Mouse (Mus musculus): ENCODE measurements at regions not wholly inside any gene's neighbourhood (a gene's known extent, or its start where the extent isn't known, plus 50 kb on each side); places are given as distances from the start of the nearest gene placed in this dataset.

DNA sequence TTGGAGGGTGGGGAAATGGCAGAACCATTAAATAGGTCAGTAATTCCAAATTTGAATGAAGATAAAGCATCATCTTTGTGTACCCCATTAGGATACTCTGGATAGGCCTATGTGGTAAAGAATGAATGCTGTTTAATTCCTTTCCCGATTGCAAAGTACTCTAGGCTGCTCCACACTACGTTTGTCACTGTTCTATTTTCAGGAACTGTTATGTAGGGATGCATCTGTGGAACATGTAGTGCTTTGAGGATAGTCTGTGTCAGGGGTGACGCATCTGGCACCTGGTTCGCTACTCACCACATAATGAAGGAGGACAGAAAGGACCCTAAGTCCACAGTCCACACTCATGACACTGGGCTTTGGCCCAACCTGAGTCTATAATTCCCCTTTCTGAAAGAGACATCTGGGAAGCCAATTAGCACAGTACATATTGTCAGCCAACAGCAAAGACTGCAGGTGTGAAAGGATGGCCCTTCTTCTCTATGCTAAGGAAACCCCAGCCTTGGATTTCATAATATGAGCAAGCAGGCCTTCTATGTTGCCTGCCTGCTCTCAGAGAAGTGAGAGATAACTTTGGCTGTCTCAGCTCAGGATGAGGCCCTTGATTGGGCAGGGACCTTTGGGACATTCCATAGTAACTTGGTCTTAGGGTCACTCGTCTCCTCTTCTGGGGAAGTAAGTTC, 230.4 kb upstream of the Marcks start:
- no peak for DNase-seq

DNA sequence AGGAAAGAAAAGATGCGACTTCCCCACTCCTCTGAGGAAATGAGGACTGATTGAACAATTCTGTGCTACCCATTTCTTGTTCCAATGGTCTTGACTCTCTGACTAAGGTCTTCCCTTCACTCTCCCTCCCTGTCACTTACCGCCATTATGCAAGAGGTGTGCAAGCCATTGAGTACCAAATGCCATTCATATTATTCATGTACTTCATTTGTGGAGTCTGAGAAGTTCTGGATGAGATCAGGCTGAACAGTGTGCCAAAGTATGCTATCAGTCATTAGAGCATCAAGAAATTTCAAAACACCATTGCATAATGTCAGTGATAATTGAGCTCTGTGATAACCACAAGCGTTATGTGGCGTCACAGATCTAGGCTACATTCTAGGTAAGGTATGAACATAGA, 229.1 kb upstream of the Marcks start:
- DNase-seq: no peak

DNA sequence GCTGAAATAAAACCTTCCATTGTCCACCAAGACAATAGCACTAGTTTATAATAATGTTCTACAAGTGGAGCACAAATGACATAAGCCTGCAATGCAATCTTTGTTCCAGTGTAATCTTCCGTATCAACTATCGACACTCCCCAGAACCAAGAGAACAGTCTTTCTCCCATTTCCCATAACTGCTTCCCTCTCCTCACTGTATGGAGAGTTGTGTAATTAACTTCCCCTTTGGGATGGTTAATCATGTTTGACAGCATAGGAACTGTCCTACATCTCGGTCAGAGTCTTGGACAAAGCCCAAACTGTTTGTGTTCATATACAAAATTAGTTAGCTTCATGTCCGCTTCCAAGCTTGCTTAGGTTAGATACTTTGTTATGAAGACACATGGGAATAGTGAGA, 225.8 kb upstream of the Marcks start:
- no peak for DNase-seq

DNA sequence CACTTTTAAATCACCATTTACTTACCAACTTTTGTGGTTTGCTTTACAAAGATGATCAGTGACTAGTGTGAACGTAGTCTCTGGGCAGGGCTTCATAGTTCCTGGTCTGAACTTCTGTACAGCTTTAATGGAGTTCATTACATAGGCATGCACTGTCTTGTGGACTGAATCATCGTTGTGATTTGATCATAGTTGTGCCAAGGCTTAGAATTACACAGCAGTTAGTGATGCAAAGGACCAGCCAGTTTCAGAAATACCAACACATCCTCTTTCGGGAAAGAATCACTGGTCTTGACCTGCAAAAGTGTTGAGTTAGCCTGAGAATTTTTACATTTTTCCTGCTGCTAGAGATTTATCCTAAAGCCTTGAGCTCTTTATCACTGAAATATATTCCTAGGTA, 222.3 kb upstream of the Marcks start:
- DNase-seq: no peak

DNA sequence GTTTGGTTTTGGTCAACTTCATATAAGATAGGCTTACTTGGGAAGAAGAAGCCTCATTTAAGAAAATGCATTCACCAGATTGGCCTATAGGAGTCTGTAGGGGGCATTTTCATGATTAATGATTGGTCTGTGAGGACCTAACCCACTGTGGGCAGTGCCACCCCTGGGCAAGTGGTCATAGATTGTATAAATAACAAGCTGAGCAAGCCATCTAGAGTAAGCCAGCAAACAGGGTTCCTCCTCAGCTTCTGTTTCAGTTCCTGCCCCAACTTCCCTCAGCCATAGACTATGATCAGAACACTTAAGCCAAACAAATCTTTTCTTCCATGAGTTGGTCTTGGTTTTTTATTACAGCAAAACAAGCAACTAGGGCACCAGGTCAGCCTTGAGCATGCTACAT, 220.2 kb upstream of the Marcks start:
- DNase-seq: no peak

DNA sequence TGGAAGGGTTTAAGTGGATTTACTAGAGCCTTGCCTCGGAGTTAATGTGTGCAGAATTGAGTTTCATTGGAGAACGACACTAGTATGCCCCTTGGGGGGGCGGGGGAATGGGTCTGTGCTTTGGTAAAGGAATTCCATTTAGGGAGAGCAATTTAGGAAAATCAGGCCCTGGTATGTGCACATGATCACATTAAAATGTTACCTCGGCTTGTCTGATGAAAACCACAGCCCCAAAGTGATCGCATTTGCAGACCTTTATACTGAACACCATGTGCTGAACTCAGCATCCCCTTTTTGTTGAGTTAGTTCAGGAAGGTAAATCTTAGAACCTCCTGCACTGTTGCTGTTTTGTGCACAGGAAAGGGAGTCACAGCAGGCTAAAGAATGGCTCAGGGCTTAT, 219.6 kb upstream of the Marcks start:
- peak; percentile 13 to 39 for DNase-seq

DNA sequence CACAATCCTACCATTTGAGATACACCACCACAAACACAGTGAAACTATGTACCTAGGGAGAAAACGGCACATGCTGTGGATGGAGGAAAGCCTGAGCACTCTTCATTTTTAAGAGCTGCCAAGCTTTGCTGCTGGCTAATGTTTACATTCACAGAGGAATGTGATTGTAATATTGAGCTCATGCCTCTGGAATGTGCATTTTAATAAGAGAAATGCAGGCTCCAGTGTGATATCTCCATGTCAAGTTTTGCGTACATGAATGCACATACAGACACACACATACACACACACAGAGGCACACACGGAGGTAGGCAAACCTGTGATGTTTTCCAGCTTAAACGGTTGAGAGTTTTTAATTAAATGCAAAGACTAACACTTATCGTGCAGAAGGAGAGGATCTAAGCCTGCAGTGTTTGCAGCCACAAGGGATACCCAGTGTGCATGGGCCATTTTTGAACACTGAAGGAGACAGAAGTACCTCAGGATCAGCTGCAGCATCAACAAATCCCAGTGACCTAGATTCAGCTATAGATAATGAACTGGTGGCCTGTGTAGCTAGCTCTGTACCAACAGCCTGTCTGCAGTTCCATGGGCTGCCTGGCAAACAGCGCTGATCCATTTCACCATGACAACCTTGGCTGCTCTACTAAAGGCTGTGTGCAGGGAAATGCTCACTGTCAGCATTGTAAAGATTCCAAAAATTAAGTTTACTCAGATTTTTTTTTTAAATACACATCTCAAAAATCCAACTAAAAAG, 218.8 kb upstream of the Marcks start:
- DNase-seq: peak; percentile 72 to 74

DNA sequence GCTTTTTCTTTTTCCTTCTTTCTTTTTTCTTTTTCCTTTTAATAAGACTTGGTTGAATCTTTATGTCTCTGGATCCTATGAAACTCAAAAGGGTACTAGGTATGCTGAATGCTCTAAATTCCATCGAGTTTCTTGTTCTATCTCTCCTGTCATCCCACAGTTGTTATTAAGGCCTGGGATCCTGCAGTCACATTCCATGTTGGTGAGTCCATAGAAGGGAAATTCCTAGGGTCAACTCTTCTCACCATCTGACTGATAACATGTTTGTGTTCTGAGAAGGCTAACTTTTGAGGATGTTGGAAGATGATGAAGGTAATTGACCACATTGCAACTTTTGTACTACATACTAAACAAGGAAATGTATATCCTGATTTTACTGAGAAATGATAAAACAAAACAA, 210.5 kb upstream of the Marcks start:
- DNase-seq: no peak

DNA sequence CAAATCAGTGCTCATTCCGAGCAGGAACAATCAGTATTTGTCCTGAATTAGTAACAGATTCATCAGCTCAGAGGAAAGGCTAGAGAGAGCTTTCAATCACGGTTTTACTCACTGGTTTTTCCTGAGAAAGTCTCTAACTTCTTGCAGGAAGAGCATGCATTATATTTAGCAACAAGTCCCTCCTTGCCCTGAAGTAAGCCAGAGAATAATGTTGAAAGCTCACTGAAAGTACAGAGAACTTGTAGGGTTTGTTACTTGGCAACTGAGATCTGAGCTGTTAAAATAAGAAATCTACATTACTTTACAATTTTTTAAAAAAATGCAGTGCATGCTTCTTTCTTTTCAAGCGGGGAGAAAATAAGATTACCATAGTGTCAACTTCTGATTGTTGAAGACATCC, 209.7 kb upstream of the Marcks start:
- DNase-seq: no peak

DNA sequence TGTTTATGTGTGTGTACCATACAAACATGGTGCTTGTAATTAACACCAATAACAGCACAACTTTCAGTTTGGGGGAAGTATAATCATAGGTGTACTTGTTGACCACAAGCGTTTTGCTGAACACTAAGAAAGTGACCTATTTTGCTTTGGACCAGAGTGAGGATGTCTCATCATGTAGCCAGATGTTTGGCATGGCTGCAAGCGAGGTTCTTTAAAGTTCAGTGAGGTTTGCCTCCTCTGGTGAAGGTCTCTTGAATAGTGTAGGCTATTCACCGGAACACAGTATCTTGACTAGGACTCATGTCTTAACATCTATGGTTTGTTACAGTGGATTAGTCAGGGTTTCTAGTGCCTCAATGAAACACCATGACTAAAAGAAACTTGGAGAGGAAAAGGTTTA, 208.9 kb upstream of the Marcks start:
- DNase-seq: no peak

DNA sequence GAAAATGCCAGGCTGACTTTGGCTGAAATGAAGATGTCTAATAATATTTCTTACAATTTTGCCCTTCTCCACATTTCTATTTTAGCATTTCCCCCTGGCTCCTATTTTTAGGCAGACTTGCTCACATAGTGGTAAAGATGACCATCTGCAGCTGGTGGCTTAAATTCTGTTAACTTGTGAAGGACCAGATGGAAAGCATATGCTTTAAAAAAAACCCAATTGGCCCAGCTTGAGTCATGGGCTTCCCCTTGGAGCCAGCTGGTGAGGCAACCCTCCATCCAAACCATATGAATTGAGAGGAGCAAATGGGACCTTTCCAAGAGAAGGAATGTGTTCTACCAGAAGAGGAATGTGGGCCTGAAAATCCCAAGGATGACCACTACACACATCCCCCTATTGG, 204.0 kb upstream of the Marcks start:
- peak; percentile 39 to 65 for DNase-seq

DNA sequence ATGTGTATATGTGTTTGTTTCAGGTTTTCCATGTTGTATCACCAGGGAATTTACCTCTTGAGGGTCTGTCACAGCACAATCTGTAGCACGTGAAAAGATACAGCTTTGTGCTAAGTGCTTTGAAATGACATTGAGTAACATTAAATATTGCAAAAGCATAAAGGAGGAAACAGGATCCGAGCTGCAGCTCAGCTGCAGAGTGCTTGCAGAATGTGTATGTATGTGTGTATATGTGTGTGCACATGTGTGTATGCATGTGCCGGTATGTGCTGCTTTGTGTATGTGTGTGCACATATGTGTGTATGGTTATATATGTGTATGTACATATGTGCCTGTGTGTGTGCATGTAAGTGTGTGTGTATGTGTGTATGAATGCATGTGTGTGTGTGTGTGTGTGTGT, 200.9 kb upstream of the Marcks start:
- no peak for DNase-seq

DNA sequence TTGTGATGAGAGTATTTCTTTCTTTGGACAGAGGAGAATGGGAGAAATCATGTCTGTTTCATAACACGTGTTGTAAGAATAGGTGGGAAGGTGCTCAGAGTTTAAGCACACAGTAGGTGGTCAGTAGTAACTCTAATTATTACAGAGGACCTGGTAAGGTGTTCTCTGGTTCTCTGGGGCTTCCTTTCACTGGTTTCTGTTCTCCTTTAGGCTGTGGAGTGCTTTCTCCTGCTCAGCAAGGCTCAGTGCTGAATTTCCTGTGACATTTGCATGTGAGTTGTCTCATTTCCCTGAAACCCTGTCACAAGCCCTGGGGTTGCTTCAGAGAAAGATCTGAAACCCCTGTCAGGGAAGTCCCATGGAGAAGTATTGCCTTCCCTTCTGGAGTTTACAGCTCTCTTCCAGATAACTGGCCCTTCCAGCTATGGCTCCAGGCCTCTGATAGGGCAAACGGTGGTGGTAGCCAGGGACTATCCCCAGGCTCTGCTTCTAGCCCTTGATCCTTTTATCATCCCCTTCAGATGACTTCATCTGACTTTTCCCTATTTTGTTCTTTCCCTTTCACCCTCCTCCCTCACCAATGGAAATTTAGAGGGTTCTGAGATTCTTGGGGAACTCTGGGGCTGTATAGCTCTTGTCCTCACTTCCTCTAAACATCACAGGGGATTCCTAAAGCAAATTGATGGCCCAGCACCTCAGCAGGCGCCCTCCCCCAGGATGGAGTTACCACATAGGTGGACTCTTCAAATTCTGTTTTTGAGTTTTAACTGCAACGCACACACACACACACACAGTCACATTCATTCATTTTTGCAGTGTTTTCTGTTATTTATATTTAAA, 199.6 kb upstream of the Marcks start:
- no peak for DNase-seq

DNA sequence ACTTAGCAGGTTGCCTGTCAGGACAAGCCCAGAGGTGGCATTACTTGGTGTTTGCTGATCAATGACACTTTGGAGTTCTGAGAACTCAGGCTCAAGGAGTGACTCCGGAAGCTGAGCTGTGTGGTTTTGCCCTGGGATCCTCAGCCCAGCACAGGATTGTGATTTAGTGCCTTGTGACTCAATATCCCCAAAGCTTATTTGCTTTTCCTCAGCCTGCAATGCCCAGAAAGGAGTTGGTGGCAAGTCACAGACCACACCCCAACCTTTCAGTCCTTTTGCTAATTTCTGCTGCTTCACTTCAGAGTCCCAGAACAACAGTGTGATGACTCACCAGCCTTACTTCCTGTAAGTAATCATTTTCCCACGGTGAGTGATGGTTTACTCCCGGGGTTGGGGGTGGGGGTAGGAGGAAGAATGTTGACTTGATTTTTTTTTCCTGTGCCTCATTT, 198.5 kb upstream of the Marcks start:
- DNase-seq: no peak

DNA sequence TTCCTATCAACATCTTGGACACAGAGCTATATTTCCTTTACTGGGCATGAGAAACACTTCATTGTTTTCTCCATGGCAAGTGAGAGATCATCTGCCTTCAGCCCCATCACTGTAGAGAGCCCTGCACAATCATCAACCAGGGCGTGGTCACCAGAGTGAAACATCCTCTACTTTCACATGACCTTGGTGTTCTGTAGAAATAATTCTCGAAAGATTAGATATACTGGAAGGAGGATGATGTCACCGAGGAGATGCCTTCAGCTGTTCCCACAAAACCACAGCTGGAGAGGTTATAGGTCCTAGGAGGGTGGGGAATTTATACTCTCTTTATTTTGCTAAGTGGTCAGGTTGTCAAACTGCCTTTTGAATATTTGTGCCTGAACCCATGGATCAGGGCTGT, 196.4 kb upstream of the Marcks start:
- no peak for DNase-seq

DNA sequence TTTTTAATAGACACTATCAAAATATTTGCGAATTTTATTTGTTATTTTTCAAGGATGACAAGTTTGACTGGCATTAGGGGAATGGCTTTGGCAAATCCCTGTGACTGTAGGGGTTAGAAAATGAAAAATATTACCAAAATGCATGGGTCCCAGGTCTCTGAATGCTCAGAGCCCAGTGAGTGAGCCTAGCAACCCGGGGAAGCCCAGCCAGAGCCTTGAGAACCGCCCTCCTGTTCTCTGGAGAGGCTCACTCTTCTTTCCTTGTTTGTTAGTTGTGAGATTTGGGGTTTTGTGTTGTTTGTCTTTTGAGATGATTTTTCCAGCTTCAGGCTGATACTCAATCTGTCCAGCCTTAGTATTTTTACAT, 187.4 kb upstream of the Marcks start:
- DNase-seq: no peak

DNA sequence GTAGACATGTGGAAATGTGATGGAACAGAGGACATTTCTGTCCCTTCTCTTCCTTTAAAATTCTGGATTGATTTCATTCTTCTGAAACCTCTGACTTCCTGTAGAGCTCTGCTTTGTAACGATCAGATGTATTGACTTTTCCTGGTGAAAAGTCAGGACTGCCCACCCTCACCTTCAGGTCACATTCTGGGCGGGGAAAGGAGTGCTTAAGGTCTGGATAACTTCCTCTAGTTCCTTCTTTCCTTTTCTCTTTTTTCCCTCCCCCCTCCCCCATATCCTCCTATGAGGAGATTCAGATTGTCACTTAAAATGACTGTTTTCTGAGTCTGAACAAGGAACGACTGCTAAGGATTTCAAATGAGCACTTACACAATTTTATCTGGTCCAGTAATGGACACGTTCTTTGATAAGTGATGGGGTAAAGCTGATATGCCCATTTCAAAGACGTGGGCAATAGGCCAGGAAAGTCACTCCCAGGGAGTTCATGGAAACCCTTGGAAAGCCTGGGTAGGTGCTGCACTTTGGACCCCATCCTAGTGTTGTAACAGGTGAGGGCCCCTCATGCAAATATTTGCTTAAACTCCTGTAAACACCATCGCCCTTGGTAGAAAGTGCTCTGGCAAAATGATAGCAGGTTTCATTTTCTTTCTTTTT, 186.9 kb upstream of the Marcks start:
- no peak for DNase-seq

DNA sequence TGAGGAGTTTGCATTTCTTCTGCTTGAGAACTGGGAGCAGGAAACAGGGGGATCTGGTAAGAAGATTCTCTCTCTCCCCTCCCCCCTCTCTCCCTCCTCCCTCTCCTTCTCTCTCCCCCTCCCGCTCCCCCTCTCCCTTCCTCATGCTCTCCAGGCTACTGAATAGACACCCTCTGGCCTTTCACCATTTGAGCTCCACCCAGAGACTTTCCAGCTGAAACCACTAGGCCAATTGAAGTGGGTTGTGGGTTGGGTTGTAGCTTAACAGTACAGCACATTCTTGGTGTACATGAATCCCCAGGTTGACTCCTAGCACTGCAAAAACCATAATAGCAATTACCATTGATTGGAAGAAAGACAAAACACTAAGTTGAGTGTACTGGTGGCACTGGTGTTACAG, 185.0 kb upstream of the Marcks start:
- no peak for DNase-seq

DNA sequence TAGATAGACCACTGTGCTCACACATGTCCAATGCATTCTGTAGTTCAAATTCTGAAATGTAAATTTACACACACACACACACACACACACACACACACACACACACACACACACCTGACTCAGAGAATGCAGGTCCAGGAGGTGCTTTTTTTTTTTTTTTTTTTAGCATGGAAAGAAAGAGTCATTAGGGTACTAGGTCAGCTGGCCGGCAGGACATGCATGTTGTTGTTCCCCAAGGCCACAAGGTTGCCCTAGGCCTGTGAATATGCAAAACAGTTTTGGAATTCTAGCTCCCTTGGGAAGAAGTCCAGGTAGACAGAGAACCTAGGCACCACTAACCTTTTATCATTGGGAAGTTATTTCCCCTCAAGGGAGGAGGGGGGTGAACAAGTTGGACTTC, 184.1 kb upstream of the Marcks start:
- no peak for DNase-seq

DNA sequence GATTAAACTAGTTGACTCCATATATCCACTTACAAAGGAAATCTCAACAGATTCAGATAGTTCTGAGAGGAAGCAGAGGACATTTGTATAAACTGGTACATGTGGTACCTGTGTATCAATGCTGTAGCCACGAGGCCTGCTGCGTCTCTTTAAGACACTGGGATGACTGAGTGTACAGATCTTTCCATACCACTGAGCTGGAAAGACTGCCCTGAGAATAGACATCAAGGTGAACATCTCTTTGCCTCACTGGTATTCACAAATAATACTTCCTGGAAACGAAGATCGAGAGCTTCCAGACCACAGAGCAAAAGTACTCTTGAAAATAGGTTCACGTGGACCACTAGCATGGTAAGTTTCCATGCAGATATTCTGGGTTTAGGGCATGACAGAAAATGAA, 183.6 kb upstream of the Marcks start:
- DNase-seq: no peak

DNA sequence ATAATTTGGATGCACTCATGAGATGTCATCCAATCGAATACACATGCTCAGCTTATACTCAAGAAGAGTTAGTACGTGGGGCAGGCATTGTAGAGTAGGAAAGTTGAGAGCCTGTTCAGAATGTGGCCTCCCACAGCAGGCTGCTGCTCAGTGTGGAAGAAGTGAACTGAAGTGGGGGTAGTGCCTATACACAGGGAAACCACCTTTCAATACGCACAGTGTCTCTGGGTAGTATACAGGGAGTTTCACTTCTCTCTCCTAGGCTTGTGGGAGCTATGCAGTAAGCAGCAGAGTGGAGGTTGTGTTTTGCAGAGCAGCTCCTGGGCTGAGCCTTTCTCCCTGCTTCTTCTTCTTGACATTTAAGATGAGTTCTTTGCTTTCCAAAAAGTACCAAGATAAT, 182.5 kb upstream of the Marcks start:
- no peak for DNase-seq

DNA sequence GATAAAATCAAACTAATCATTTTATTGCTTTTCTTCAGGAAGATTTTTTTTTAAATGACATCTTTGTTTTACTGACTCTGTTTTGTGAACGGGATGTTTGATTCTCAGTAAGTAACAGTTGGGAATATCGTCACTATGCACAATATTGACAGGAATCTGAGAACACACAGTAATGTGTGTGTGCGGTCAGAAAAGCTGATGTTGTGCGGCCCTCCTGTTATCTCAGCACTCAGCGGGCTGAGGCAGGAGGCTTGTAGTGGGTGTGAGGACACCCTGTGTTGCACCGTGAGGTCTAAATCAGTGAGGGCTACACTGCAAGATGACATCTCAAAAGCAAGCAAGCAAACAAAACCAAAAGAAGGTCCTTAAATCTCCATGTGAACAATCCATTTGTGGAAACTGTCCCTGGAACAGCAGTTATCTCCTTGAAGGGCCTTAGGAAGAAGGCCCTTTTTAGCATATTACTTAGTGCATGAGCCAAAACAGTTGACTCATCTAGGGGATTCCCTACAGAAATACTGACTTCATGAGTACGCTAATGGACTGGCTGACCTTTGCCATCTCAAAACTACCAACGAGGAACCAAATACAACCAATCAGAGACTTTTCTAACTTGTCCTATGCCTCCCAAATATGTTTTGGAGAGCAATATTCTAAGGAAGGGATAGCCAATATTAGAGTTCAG, 181.2 kb upstream of the Marcks start:
- no peak for DNase-seq

DNA sequence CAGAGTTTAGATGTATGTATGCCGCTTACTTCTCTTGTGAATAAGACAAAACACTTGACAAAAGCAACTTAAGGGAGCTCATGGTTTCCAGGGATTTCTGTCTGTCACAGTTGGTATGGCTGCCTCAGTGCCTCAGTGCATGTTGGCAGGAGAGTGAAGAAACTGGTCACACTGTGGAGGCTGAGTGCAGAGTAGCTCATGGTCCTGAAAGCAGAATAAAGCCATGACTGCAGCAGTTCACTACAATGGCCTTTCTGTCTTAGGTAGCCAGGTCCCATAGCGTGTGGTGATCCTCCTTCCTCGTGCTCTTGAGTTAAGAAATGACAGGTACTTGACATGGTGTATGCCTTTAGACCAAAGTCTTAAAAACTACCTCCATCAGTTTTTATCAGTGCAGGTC, 178.0 kb upstream of the Marcks start:
- DNase-seq: no peak

Measured in cerebellum, postnatal 14 days (tissue).